Mouse (Mus musculus): Measurements from ENCODE around the gene Bbs5. TPM values are rescaled to one million over a fixed set of nuclear protein-coding genes. Genes with fewer than 3 reads are reported as not detected.

Bbs5 gene
- total and polyA plus RNA-seq, 3 experiments, result 5.0 to 8.1 (median 6.7) TPM

DNA sequence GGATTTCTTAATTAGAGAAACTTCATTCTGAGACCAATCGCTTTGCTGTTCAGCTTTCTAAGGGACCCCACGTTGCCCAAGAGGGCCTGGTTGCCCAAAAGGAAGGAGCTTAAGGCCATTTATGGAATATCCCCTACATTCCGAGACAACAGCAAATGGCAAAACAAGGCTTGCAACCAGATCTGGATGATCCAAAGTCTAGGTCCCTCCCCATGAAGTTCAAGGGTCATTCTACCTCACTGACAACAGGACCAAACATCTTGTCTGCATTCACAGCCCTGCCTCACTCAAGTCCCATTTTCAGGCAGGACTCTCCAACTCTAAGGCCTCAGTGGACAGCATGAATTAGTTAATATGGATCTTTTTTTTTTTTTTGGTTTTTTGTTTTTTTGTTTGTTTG, 40.4 kb upstream of the Bbs5 start:
- no peaks in the 10 kb centered on the region for H3K4me1 ChIP-seq (ENCODE audit: control insufficient read depth in 1 of 2, insufficient read depth in 2 of 2)
- dilution Hi-C loops (cut with MboI; ENCODE audit: extremely low pct_ligation_motif_present, extremely low pct_unique_long_range_greater_than_20kb, low sequenced_read_pairs) (no loop called here), in situ Hi-C loops (cut with MboI; ENCODE audit: low pct_ligation_motif_present, low pct_unique_long_range_greater_than_20kb, low sequenced_read_pairs) (no loop called here)
- no peak overlapping the region for H3K27ac ChIP-seq (ENCODE audit: insufficient read depth, low read depth)
- H3K9ac ChIP-seq (ENCODE audit: insufficient read depth, low read depth), result no peak overlapping the region
- H3K79me2 ChIP-seq (replicated peaks; ENCODE audit: control insufficient read depth, extremely low read depth, insufficient read depth, poor library complexity, severe bottlenecking), result no peaks in the 10 kb centered on the region
- no peaks in the 10 kb centered on the region for H3K36me3 ChIP-seq (replicated peaks in 1 of 2; ENCODE audit: control insufficient read depth in 1 of 2, insufficient read depth in 1 of 2, low read length in 1 of 2)
- no peak overlapping the region for H3K4me3 ChIP-seq (replicated peaks in 1 of 3; ENCODE audit: low read depth in 2 of 3, low read length in 2 of 3, poor library complexity in 1 of 3)
- no peaks in the 10 kb centered on the region for H3K9me3 ChIP-seq (replicated peaks; ENCODE audit: low read length)
- no peaks in the 10 kb centered on the region for H3K27me3 ChIP-seq (replicated peaks)
- no peak for DNase-seq (ENCODE audit: extremely low read depth)
- TF ChIP-seq TCF12 (IDR thresholded peaks at IDR 0.05; ENCODE audit: low read depth, low read length) (no peak), TBP (conservative IDR thresholded peaks at IDR 0.05; ENCODE audit: low read depth, low read length) (no peak), ZKSCAN1 (IDR thresholded peaks at IDR 0.05; ENCODE audit: borderline replicate concordance, low read depth, low read length) (no peak), JUND (conservative IDR thresholded peaks at IDR 0.05; ENCODE audit: low read depth, low read length) (no peak), MYC (IDR thresholded peaks at IDR 0.05; ENCODE audit: low read depth, low read length) (no peak), SIN3A (IDR thresholded peaks at IDR 0.05; ENCODE audit: low read length) (no peak), USF1 (IDR thresholded peaks at IDR 0.05; ENCODE audit: low read depth, low read length) (no peak), NRF1 (IDR thresholded peaks at IDR 0.05; ENCODE audit: low read depth, low read length) (no peak), ZNF384 (IDR thresholded peaks at IDR 0.05; ENCODE audit: low read depth, low read length) (no peak), MAX (IDR thresholded peaks at IDR 0.05; ENCODE audit: low read length) (no peak)
- H3K4me2 ChIP-seq (ENCODE audit: insufficient read depth, low read depth, poor library complexity, severe bottlenecking), result no peak overlapping the region

DNA sequence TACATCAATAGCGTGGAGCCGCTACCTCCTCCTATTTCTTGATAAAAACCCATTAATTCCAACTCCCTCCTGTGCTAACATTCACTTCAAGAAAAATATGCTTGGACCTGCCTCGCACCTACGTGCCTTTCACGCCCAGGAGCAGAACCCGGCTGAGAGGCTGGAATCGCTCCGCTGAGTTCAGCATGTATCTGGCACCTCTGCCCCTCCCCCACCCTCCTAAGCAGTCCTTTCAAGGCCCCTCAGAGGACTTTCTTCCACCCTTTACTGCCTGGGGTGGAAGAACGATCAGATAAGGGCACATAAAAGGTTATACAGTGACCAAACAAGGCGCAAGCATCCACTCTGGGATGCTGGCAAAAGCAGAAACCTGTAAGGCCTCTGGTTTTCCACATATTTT, 34.7 kb upstream of the Bbs5 start:
- no peak overlapping the region for H3K27ac ChIP-seq (ENCODE audit: insufficient read depth, low read depth)
- no peaks in the 10 kb centered on the region for H3K4me1 ChIP-seq (ENCODE audit: control insufficient read depth in 1 of 2, insufficient read depth in 2 of 2)
- H3K36me3 ChIP-seq (replicated peaks in 1 of 2; ENCODE audit: control insufficient read depth in 1 of 2, insufficient read depth in 1 of 2, low read length in 1 of 2), result no peaks in the 10 kb centered on the region
- no peak overlapping the region for H3K4me2 ChIP-seq (ENCODE audit: insufficient read depth, low read depth, poor library complexity, severe bottlenecking)
- in situ Hi-C loops (cut with MboI; ENCODE audit: low pct_ligation_motif_present, low pct_unique_long_range_greater_than_20kb, low sequenced_read_pairs) (no loop called here), dilution Hi-C loops (cut with MboI; ENCODE audit: extremely low pct_ligation_motif_present, extremely low pct_unique_long_range_greater_than_20kb, low sequenced_read_pairs) (no loop called here)
- H3K9me3 ChIP-seq (replicated peaks; ENCODE audit: low read length), result no peaks in the 10 kb centered on the region
- no peaks in the 10 kb centered on the region for H3K79me2 ChIP-seq (replicated peaks; ENCODE audit: control insufficient read depth, extremely low read depth, insufficient read depth, poor library complexity, severe bottlenecking)
- no peaks in the 10 kb centered on the region for H3K27me3 ChIP-seq (replicated peaks)
- no peak for DNase-seq (ENCODE audit: extremely low read depth)
- H3K4me3 ChIP-seq (replicated peaks in 1 of 3; ENCODE audit: low read depth in 2 of 3, low read length in 2 of 3, poor library complexity in 1 of 3), result no peak overlapping the region
- no peak overlapping the region for H3K9ac ChIP-seq (ENCODE audit: insufficient read depth, low read depth)
- TF ChIP-seq RCOR1 (conservative IDR thresholded peaks at IDR 0.05; ENCODE audit: low read depth, low read length) (no peak), MAZ (IDR thresholded peaks at IDR 0.05; ENCODE audit: low read depth, low read length) (no peak)

DNA sequence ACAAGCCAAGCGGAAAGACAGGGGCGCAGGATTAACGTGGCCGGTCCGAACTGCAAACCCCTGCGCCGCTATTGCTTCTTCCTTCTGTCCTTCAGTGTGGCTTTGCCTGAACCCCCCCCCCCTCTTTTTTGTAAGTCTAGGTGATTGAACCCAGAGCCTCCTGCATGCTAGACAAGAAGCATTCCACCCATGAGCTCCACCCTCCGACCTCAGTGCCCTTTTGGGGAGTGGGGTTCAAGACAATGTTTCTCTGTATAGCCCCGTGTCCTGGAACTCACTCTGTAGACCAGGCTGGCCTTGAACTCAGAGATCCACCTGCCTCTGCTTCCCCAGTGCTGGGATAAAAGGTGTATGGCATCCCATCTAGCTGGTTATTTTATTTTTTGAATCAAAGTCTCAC, 34.3 kb upstream of the Bbs5 start:
- no peak overlapping the region for H3K4me3 ChIP-seq (replicated peaks in 1 of 3; ENCODE audit: low read depth in 2 of 3, low read length in 2 of 3, poor library complexity in 1 of 3)
- H3K4me2 ChIP-seq (ENCODE audit: insufficient read depth, low read depth, poor library complexity, severe bottlenecking), result no peak overlapping the region
- in situ Hi-C loops (cut with MboI; ENCODE audit: low pct_ligation_motif_present, low pct_unique_long_range_greater_than_20kb, low sequenced_read_pairs) (no loop called here), dilution Hi-C loops (cut with MboI; ENCODE audit: extremely low pct_ligation_motif_present, extremely low pct_unique_long_range_greater_than_20kb, low sequenced_read_pairs) (no loop called here)
- no peaks in the 10 kb centered on the region for H3K9me3 ChIP-seq (replicated peaks; ENCODE audit: low read length)
- no peaks in the 10 kb centered on the region for H3K36me3 ChIP-seq (replicated peaks in 1 of 2; ENCODE audit: control insufficient read depth in 1 of 2, insufficient read depth in 1 of 2, low read length in 1 of 2)
- no peak overlapping the region for H3K9ac ChIP-seq (ENCODE audit: insufficient read depth, low read depth)
- no peak for DNase-seq (ENCODE audit: extremely low read depth)
- H3K27ac ChIP-seq (ENCODE audit: insufficient read depth, low read depth), result no peak overlapping the region
- H3K27me3 ChIP-seq (replicated peaks), result no peaks in the 10 kb centered on the region
- no peaks in the 10 kb centered on the region for H3K4me1 ChIP-seq (ENCODE audit: control insufficient read depth in 1 of 2, insufficient read depth in 2 of 2)
- no peak for TF ChIP-seq ZMIZ1 (IDR thresholded peaks at IDR 0.05; ENCODE audit: low read depth, low read length)
- TF ChIP-seq ZC3H11A (IDR thresholded peaks at IDR 0.05; ENCODE audit: low read depth, low read length), result no peak
- TF ChIP-seq MEF2A (IDR thresholded peaks at IDR 0.05; ENCODE audit: borderline replicate concordance, low read depth, low read length), result no peak
- TF ChIP-seq MXI1 (IDR thresholded peaks at IDR 0.05; ENCODE audit: low read depth, low read length), result no peak
- no peak for TF ChIP-seq RAD21 (IDR thresholded peaks at IDR 0.05; ENCODE audit: low read depth, low read length)
- no peak for TF ChIP-seq HCFC1 (IDR thresholded peaks at IDR 0.05; ENCODE audit: low read depth, low read length)
- TF ChIP-seq MYC (IDR thresholded peaks at IDR 0.05; ENCODE audit: low read depth, low read length), result no peak
- no peak for TF ChIP-seq SMC3 (IDR thresholded peaks at IDR 0.05; ENCODE audit: low read depth, low read length)
- TF ChIP-seq ELF1 (IDR thresholded peaks at IDR 0.05; ENCODE audit: low read depth, low read length), result no peak
- no peak for TF ChIP-seq GABPA (IDR thresholded peaks at IDR 0.05; ENCODE audit: insufficient replicate concordance, low read depth, low read length)
- TF ChIP-seq SIN3A (IDR thresholded peaks at IDR 0.05; ENCODE audit: low read length), result no peak
- TF ChIP-seq CTCF (conservative IDR thresholded peaks at IDR 0.05 in 1 of 2, IDR thresholded peaks at IDR 0.05 in 1 of 2; ENCODE audit: low read depth in 2 of 2, low read length in 2 of 2), result no peak
- TF ChIP-seq POLR2AphosphoS2 (IDR thresholded peaks at IDR 0.05; ENCODE audit: low read depth, low read length), result no peak
- no peaks in the 10 kb centered on the region for H3K79me2 ChIP-seq (replicated peaks; ENCODE audit: control insufficient read depth, extremely low read depth, insufficient read depth, poor library complexity, severe bottlenecking)
